Mouse (Mus musculus) kidney, adult 11 months (tissue): ENCODE data around the gene Adora3.
A peak's percentile ranks its signal among the peaks of the same experiment; 100 is the strongest.
"Not testable (repeated sequence)": the region's sequence is repeated elsewhere in the genome, so short reads cannot be mapped to it uniquely, and the experiment has no call there.

ENCODE experiments used
- DNase-seq: peaks from one replicate; pipeline ENCODE4 v3.0.0; 2022

The Adora3 gene

GRCm38 (mm10) chr3:105904213-105904612, 33.6 kb downstream of the Adora3 start:
- no peak for DNase-seq

- no peak for DNase-seq
Observed at GRCm38 (mm10) chr3:105904721-105905120, 34.1 kb downstream of the Adora3 start.

GRCm38 (mm10) chr3:105907956-105908655, 37.4 kb downstream of the Adora3 start:
- DNase-seq: no peak

- no peak for DNase-seq
Observed at GRCm38 (mm10) chr3:105908976-105909375, 38.3 kb downstream of the Adora3 start.

- no peak for DNase-seq
Observed at GRCm38 (mm10) chr3:105910519-105911190, 40.0 kb downstream of the Adora3 start.

- no peak for DNase-seq
Observed at GRCm38 (mm10) chr3:105912097-105912880, 41.6 kb downstream of the Adora3 start.

GRCm38 (mm10) chr3:105913839-105914681, 43.4 kb downstream of the Adora3 start:
- DNase-seq: no peak

GRCm38 (mm10) chr3:105915281-105915680, 44.6 kb downstream of the Adora3 start:
- DNase-seq: no peak

- not testable (repeated sequence) for DNase-seq
Observed at GRCm38 (mm10) chr3:105916455-105916854, 45.8 kb downstream of the Adora3 start.

GRCm38 (mm10) chr3:105917656-105918354, 47.1 kb downstream of the Adora3 start:
- DNase-seq: no peak

- no peak for DNase-seq
Observed at GRCm38 (mm10) chr3:105918355-105918745, 47.7 kb downstream of the Adora3 start.

- not testable (repeated sequence) for DNase-seq
Observed at GRCm38 (mm10) chr3:105920743-105921142, 50.1 kb downstream of the Adora3 start.

- no peak for DNase-seq
Observed at GRCm38 (mm10) chr3:105921959-105922358, 51.3 kb downstream of the Adora3 start.

- no peak for DNase-seq
Observed at GRCm38 (mm10) chr3:105924616-105925015, 54.0 kb downstream of the Adora3 start.

- peak; percentile 19 for DNase-seq
Observed at GRCm38 (mm10) chr3:105927561-105928194, 57.0 kb downstream of the Adora3 start.

GRCm38 (mm10) chr3:105928195-105928569, 57.5 kb downstream of the Adora3 start:
- DNase-seq: no peak

GRCm38 (mm10) chr3:105928781-105929180, 58.1 kb downstream of the Adora3 start:
- DNase-seq: no peak

- no peak for DNase-seq
Observed at GRCm38 (mm10) chr3:105929821-105930220, 59.2 kb downstream of the Adora3 start.

GRCm38 (mm10) chr3:105931095-105931494, 60.4 kb downstream of the Adora3 start:
- DNase-seq: no peak

GRCm38 (mm10) chr3:105932240-105933071, 61.8 kb downstream of the Adora3 start, which contains the start of gene I830077J02Rik:
TSS of gene I830077J02Rik (minus strand) at chr3:105932664.
- no peak for DNase-seq

GRCm38 (mm10) chr3:105933926-105934325, 63.3 kb downstream of the Adora3 start:
- no peak for DNase-seq
